Mouse (Mus musculus) brain, adult 10 weeks (tissue): Measurements from ENCODE around the gene Krt222. TPM values are rescaled to one million over a fixed set of nuclear protein-coding genes. Genes with fewer than 3 reads are reported as not detected.

Experiments
- polyA plus RNA-seq: library from polyadenylated mRNA; stranded (reverse); fragments of 350-450 nt; fragmentation: Illumina TruSeq; extraction: RNeasy Lipid Tissue Mini Kit (QIAGEN cat#74804); gene quantifications from one replicate; pipeline ENCODE4 v1.2.3, GENCODE M21; 2015; ENCODE audit warnings: low read depth, low replicate concordance

The Krt222 gene
- polyA plus RNA-seq, result 54.3 TPM

GRCm38 (mm10) chr11:99243820-99244374 lies at the start of gene Krt222:
TSS of gene Krt222 (minus strand) at chr11:99244085.

GRCm38 (mm10) chr11:99284833-99285312 lies 41.0 kb upstream of the Krt222 start, which contains the start of gene Krt24:
TSS of gene Krt24 (minus strand) at chr11:99285262.

GRCm38 (mm10) chr11:99230261-99231048 lies 13.4 kb downstream of the Krt222 start, which contains the start of gene Smarce1:
TSS of gene Smarce1 (minus strand) at chr11:99231017.

Other genes with a start within 250 kb of the Krt222 start
- 0.95 TPM for gene Top2a, start 219.9 kb downstream of the Krt222 start, polyA plus RNA-seq
- 75.5 TPM for gene Igfbp4, start 202.8 kb downstream of the Krt222 start, polyA plus RNA-seq
- gene Tns4, start 154.8 kb downstream of the Krt222 start, polyA plus RNA-seq, result 0.18 TPM
- gene Ccr7, start 89.0 kb downstream of the Krt222 start, polyA plus RNA-seq, result not detected
- gene Smarce1, start 13.1 kb downstream of the Krt222 start, polyA plus RNA-seq, result 77.0 TPM
- not detected for gene Krt24, start 41.2 kb upstream of the Krt222 start, polyA plus RNA-seq
- gene Krt25, start 78.9 kb upstream of the Krt222 start, polyA plus RNA-seq, result 0.30 TPM
- gene Krt26, start 93.9 kb upstream of the Krt222 start, polyA plus RNA-seq, result not detected
- gene Krt27, start 107.0 kb upstream of the Krt222 start, polyA plus RNA-seq, result not detected
- gene Krt28, start 130.8 kb upstream of the Krt222 start, polyA plus RNA-seq, result not detected
- gene Krt10, start 145.3 kb upstream of the Krt222 start, polyA plus RNA-seq, result 18.1 TPM
- 13.0 TPM for gene Krt12, start 178.2 kb upstream of the Krt222 start, polyA plus RNA-seq
- gene Krt20, start 194.1 kb upstream of the Krt222 start, polyA plus RNA-seq, result 0.22 TPM
- gene Krt23, start 249.1 kb upstream of the Krt222 start, polyA plus RNA-seq, result not detected